Mouse (Mus musculus): ENCODE data around the gene Asic4.

- TF ChIP-seq GATA1 (IDR thresholded peaks at IDR 0.05; ENCODE audit: borderline replicate concordance, low read length) (no peak), FLI1 (IDR thresholded peaks at IDR 0.05; ENCODE audit: low read length) (no peak)
Observed at GRCm38 (mm10) chr1:75467215-75467927, 17.1 kb downstream of the Asic4 start.

All from megakaryocyte, embryonic 14.5 days (primary cell).